Mouse (Mus musculus) MN1 (cell line): ENCODE measurements around the gene Stx11.

Experiments
- DNase-seq: peaks from one replicate; pipeline ENCODE4 v3.0.0-alpha.2; 2016; ENCODE audit warnings: low spot score

Stx11 gene

GRCm38 (mm10) chr10:12964151-12965075, at the start of gene Stx11:
Stx11 (minus strand) TSS chr10:12964298.
- peak; percentile 81 for DNase-seq

GRCm38 (mm10) chr10:13008737-13009121, 44.6 kb upstream of the Stx11 start:
- DNase-seq, result no peak

DNA sequence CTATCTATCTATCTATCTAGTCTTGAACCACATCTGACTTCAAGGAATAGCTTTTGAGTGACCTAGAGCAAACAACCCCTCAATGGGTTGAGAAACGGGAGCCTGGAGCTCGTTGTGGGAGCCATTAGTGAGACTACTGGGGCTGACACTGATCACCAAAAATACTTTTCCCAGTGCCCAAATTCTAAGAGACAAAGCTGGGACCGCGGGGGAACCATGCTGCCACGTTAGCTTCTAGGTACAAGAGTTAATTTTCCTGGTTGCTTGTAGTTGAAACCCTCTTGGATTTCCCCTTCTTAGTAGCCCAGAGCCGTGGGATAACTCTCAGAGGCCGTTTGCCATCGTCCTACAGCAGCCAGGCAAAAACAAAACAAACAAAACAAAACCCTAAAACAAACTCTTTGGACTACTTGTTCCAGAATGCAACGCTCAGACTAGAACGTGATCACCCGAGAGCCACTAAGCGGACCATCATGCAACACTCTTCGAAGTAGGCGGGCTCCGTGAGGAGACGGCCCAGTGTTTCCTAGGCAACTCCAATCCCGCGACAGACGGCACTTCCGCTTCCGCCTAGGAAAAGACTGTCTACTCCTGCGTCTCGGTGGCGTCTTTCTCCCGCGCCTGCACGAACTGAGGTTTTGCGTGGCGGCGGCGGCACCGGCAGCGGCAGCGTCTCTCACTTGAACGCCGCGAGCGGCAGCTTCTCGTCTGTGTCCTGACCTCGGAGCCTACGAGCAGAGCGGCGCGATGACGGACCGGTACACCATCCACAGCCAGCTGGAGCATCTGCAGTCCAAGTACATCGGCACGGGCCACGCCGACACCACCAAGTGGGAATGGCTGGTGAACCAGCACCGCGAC, 44.0 kb upstream of the Stx11 start:
- peak; percentile 99 for DNase-seq

- DNase-seq, result no peak
Observed at GRCm38 (mm10) chr10:13005043-13005442, 40.9 kb upstream of the Stx11 start, which contains the start of gene Sf3b5. Sf3b5 (plus strand) TSS chr10:13005343.

DNA sequence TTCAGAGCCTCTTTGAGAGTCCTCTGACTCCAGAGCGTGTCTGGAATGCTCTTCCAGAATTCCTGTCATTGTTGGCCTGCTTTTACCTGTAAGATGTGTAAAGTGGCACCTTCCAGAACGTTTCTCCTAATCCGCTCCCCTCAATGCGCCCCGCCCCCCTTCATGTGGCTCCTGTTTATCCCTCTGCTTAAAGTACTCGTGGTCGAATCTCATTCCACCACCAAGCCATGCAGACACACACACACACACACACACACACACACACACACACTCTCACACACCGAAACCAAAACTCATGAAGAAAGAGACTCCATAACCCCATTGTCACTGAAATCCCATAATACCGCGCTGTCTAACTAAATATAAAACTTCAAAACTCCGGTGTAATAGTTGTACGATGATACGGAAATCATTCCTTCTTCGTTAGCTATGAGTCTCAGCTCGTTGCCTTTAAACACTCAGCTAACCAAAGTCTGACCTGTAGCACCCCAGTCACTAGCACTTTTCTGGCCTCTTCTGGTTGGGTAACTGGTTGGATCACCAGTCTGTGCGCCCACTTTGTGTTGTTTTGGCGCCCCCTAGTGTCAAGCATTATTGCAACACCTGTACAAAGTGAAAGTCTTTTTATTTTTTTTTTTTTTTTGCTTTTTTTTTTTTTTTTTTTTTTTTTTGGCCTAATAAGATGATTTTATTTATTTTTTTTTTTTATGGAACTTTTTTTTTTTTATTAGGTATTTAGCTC, 32.8 kb upstream of the Stx11 start:
- peak; percentile 93 for DNase-seq

- no peak for DNase-seq
Observed at GRCm38 (mm10) chr10:12993411-12994039, 29.4 kb upstream of the Stx11 start.

GRCm38 (mm10) chr10:12991953-12992352, 27.9 kb upstream of the Stx11 start:
- DNase-seq, result no peak

GRCm38 (mm10) chr10:12986943-12987342, 22.8 kb upstream of the Stx11 start:
- DNase-seq, result no peak

DNA sequence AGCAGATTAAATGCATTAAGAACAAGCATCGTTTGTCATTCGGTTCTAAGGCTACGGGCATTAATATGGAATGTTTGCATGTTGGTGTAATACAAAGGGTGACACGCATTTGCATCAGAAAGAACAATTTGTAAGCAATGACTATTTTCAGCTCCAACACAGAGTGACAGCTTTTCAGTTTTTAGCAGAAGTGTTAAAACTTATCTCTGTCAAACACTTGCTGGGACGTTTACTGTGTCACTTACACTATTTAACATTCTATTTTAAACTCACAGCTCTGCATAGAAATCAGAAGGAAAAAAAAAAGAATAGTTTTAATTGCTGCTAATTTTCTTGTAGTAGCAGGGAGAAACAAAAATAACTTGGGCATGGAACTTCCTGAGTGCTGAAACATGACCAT, 22.4 kb upstream of the Stx11 start:
- no peak for DNase-seq

- DNase-seq, result no peak
Observed at GRCm38 (mm10) chr10:12985028-12985427, 20.9 kb upstream of the Stx11 start.

GRCm38 (mm10) chr10:12983516-12983915, 19.4 kb upstream of the Stx11 start:
- DNase-seq, result no peak

GRCm38 (mm10) chr10:12981071-12981470, 17.0 kb upstream of the Stx11 start:
- DNase-seq, result no peak

DNA sequence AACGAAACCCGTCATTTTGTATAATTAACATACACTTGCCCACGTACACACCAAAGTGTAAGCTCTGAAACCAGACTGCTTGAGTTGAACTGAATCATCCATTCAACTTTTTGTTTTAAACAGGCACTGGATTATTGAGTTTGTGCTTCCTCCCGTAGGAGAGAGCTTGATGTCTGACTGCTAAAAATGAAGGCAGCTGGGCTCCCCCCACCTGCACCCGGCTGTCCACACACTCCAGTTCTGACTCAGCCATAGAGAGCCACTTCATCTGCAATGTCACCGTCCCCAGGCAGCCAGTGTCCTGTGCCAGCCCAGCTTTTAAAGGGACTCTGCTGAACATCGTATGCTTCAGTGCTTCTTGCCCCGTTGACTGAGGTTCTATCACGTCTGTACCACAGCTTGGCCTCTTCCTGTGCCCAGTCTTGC, 13.7 kb upstream of the Stx11 start:
- no peak for DNase-seq

DNA sequence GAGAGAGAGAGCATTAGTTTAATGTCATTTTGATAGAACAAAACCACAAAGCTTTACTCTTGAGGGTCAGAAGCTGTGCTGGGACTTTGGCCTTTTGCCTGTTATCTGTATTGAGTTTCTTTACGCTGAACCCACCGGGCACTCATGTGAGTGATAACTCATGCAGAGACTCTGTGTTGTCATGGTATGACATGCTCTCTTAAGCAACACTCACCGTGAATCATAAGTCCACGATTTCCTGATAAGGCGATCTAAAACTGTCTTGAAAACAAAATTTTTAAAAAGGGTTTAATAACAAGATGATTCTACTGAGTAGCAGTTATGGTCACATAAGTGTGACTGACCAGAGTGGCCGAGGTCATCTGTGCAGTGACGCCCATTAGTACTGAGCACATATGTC, 12.5 kb upstream of the Stx11 start:
- DNase-seq, result no peak

DNA sequence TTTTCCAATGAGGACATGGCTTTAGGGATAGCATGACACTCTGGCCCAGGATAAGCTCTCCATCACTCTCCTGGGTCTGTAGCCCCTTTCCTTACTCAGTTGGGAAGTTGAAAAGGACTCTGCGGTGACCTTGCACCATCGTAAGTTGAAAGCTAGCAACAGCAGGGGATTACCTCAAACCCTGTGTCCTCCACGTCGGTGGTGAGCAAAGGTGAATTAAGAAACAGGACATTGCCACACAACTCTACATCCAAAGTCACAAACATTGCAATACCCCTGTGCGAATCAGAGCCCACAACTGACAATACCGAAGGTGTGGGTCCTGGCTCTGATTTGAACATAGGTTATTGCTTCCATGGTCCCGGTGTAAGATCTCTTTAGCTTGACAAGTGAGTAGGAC, 11.9 kb upstream of the Stx11 start:
- no peak for DNase-seq

DNA sequence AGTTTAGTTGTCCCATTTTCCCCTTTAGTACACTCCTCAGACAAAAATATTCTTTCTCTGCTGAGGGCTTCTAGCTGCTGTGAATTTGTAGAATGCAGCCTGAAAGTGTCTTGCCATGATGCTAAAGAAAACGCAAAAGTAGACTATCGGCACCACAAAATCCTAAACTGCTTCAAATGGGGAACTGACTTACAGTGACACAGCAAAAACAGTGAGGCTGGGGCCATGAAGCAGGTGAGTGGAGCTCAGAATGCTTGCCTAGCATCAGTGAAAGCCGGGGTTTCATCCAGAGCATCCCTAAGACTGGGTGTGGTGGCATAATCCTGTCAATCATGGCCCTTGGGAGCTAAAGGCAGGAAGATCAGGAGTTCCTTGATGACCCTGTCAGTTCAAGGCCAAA, 11.4 kb upstream of the Stx11 start:
- no peak for DNase-seq

GRCm38 (mm10) chr10:12974572-12974971, 10.5 kb upstream of the Stx11 start:
- DNase-seq, result no peak

DNA sequence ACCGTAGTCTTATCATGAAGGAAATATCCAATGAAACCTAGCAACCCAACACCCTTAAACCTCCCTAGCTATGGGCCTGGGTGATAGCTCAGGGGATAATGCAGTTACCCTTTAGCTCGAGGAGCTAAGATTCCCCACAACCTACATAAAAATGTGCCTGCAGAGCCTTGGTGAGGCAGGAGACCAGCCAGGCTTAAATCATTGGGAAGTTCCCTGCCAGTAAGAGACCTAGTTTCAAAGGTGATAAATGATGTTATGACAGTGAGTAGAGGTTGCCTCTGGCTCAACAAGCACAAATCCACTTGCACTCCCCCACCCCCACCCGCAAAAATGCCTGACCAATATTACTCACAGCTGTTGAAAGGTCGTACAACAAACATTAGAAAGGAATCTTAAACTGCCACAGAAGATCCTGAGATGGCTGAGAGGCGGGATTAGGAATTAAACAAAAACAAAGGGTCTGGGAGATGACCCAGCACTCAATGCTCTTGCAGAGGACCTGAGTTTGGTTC, 1.6 kb upstream of the Stx11 start:
- DNase-seq, result no peak

GRCm38 (mm10) chr10:12963362-12964147, 543 bp downstream of the Stx11 start:
- DNase-seq, result peak; percentile 69

DNA sequence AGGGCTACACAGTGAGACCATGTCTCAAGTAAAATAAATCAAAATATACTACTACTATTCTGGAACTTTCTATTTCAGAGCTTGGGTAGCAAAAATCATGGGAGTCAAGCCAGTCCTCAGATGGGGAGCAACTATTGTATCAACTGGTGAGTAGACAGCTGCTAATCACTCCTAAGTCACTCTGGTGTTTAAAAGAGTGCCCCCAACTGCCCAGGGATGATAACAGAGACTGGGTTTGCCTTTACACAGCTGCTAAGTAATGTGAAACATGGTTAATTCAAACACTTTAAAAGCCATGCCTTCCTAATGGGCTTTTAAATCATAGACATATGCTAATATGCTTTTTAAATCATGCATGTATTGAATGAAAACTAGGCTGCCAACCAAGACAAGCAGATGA, 1.9 kb downstream of the Stx11 start:
- no peak for DNase-seq

GRCm38 (mm10) chr10:12961546-12961945, 2.6 kb downstream of the Stx11 start:
- DNase-seq, result no peak
